Mouse (Mus musculus): ENCODE results near the gene Abcc3. TPM values are rescaled to one million over a fixed set of nuclear protein-coding genes. Genes with fewer than 3 reads are reported as not detected.

The Abcc3 gene
- 1 to 10 TPM; 6.4 to 8.3 TPM for total RNA-seq (2021)
- long read RNA-seq, experiment 1, partial matches to known transcripts: 2 of 3 reads
- long read RNA-seq, experiment 1, other reads (novel, unspliced or antisense): 1 of 3 reads
- long read RNA-seq, experiment 2, full-length matches to known transcripts: 1 of 2 reads
- long read RNA-seq, experiment 2, partial matches to known transcripts: 1 of 2 reads
- long read RNA-seq, experiment 2, other reads (novel, unspliced or antisense): 0 of 2 reads

DNA sequence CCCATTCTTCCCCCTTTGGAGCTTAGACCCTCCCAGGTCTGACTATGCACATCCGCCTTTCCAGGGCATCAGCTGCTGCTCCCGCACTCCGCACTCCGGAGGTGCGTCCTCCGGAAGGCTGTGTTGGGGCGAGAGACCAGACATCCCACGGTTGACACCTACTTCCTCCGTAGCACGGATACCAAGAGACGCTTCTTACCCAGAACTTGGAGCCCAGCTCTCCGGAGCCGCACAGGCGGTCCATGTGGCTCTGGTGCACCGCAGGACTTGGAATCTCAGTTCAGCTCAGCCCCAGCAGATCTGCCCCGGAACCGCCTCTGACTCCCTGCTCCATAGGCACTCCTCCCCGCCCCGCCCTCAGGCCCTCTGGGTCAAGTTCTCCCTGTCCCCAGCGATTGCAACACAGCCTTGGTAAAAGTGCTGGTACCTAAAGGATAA, at the start of gene Abcc3:
Gene Abcc3, minus strand, starts transcription at position 326 of the 438 bp plus-strand sequence.
- DNase-seq: peak; percentile 76

DNA sequence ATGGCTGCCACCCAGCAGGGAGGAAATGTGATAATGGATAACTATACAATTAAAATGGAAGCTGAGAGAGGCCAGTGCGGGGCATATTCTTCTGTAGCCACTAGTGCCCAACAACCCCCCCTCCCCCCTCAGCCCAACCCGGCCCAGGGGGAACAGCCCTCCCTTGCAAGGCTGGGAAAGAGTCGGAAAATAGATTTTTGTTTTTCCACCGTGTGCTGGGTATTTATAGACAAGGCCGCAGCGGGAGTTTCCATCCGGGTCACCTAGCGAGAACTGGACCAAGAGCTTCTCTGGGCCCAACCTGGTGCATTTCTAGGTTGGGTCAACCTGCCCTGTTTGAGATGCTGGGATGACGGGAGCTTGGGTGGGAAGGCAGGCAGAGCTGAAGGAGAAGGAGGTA, 49.0 kb upstream of the Abcc3 start:
- no peak for DNase-seq

DNA sequence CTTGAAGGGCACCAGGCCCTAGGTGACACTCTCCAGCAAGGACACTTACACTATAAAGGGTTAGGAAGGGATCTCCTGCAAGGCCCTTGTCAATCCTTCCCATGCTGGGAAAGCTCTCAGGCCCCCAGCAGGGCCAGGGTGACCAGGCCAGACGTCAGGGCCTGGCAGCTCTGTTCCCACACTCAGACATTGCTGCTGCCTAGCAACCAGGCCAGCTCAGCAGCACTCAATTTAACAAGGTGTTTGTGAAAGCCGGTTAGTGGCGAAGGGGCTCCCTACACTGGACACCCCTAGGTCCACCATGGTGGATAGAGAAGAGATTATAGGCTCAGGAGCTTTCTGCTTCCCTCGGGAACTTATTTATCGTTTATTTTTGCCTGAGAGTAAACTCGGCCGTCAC, 48.3 kb upstream of the Abcc3 start:
- no peak for DNase-seq

DNA sequence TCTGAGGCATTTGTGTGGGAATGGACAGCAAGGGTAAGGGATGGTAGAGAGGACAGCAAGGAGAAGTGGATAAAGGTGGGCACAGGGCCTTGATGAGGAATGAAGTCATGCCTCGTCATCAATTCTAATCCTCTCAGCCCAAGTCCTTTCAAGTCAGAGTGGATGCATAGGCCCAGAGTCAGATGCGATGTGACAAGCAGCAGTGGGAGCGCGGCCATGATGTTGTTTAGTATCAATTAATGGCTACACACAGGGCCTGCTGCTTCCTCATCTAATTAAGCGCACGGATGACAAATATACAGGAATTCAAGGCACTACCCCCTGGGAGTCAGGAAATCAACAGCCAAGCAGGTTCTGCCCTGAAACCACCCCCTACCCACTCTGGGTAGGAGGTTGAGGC, 47.6 kb upstream of the Abcc3 start:
- no peak for DNase-seq

DNA sequence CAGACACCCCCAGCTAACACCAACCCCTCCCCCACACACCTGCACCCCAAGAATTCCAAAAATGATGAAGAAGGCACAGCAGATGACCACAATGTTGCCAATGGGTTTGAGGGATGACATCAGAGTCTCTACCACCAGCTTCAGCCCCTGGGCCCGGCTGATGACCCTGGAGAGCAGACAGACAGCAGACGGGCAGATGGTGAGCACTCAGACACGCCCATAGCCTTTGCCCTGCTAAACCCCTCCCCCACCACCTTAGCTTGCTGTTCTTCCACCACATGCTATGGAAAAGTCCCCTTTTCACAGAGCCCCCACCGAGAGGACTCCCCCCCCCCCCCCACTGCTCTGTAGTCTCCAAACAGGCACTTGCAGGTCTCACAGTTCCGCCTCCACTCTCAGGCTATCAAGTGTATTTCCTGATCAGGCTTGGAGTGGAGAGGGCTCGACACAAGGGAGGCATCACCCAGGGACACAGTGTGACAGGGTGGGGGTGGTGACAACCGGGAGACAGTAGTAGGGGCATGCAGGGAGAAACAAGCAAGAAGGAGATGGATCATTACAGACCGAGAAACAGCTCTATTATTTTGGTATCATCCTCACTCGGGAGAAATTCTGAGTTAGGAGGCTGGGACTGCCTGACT, 36.3 kb upstream of the Abcc3 start:
- no peak for DNase-seq

DNA sequence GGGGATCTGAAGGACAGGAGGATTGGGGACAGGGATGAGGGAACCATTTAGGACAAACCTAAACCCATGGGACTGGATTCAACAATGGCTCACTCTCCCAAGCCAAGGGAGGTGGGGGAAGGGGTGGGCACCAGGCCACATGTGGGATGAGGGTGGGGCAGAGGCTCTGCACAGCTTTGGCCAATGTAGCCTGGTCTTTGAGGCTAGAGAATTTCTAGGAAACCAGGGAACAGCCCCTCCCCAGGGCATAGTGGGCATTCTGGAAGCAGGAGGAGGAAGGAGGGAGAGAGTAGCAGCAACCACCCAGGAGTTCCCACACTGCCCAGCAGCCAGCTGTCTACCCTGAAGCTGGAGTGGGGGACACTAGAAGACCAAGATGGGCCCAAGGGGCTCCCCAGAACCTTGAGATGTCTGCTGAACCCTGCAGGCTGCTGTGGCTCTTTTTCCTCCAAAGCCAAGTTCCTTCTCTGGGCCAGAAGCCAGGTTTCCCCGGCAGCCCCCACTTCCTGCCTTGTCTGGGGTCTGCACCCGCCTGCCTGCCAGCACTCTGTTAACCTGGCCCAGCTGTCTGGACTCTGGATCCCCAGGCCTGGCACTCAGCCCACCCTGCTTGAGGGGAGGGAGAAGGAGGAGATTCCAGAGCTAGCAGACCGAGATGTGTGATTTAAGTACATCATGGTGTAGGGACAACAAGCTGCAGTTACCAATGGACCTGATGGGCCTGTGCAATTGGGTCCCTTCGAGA, 35.5 kb upstream of the Abcc3 start:
- DNase-seq: peak; percentile 74

DNA sequence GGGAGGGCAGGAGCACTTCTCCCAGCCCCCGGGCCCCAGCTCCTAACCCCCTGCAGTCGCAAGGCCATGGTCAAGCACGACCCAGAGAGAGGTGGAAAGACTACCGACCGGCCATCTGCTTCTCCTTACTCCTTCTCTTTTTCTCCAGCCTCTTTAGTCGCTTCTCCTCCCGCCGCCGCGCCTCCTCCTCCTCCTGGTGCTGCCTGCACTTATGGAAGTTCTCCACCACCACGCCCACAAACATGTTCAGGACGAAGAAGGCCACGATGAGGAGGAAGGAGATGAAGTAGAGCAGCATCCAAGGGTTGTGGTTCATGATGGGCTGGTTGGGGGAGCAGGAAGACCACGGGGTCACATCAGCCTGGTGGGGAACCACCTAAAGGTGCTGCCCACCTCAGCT, 32.9 kb upstream of the Abcc3 start:
- no peak for DNase-seq

DNA sequence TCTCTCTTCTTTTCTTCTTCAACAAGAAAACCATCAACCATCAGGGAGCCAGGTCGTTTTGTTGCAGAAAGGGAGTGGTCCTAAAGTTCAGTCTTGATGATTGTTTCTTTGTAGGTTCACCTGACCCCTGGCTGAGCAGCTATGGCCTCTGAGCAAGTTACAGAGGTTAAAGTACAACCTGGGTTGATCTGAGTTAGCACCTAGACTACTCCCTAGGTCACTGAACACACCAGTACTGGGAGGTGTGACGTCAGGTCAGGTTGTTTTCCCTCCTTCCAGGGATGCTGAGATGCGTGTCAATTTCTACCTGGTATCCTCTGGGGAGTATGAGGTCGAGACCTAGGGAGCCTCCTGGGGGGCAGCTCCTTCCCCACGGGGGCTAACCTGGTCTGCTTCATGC, 32.4 kb upstream of the Abcc3 start:
- DNase-seq: no peak

DNA sequence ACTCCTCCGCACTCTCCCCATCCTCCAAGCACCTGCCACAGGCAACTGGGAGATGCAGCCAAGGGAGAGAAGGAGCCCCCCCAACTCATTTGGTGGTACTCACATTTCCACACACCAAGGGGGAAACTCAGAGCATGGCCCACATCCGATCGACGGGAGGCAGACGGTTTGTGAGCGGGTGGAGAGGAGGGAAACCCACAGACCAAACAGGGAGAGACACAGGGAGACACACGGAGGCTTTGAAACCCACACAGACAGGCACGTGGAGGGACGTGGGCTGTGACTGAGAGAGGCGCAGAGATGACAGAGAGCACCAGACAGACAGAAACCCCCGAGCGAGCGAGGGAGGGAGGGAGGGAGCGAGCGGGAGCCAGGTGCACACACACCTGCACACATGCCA, 31.6 kb upstream of the Abcc3 start:
- no peak for DNase-seq

DNA sequence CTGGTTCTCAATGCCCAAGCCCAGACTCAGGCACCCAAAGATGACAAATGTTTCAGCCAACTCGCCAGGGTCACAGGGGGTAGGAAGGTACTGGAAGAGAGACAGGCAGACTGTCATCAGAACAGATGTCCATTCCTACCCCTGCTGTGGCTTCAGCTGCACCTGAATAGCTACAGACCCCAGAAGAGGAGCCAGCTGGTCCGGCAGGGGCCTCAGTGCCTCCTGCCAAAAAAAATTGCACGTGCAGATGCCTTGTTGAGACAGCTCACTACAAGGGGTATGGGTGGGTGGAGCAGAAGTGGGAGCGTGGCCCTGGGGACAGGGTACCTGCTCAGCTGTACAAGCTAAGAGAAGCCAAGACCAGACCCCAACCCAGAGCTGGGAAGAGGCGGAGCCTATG, 31.1 kb upstream of the Abcc3 start:
- no peak for DNase-seq

DNA sequence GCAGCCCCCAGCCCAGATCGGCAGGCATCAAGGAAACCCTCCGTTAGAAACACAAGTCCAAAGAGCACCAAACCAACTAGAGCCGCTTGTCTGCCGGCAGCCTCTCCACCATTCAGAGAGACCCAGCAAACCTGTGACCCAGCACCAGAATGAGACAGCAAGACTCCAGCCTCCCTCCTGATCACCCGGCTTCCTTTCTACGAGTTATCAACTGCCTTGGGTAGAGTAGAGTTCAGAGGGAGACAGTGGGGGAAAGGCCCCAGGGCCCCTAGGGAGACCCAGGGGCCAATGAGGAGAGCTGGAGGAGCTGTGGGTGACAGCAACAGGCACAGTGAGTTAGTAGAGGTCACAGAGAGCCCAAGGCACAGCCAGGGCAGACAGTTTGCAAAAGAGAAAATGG, 28.2 kb upstream of the Abcc3 start:
- DNase-seq: no peak

DNA sequence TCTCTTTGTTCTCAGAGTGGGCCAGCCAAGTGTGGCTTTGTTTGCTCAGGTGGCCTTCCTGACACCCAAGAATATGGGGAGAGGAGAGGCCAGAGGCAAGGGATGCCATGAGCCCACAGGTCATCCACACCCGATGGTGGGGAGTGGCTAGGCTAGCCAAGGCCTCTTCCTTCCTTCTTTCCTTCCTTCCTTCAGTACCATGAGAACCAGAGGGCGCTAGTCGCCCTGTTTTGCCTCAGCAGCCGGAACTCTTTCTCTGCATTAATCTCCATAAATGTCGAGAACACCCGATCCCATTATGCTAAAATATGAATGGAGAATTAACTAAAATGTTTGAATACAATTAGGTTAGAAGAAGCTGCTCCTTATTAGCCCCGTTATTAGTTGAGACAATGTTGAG, 27.5 kb upstream of the Abcc3 start:
- DNase-seq: peak; percentile 55

DNA sequence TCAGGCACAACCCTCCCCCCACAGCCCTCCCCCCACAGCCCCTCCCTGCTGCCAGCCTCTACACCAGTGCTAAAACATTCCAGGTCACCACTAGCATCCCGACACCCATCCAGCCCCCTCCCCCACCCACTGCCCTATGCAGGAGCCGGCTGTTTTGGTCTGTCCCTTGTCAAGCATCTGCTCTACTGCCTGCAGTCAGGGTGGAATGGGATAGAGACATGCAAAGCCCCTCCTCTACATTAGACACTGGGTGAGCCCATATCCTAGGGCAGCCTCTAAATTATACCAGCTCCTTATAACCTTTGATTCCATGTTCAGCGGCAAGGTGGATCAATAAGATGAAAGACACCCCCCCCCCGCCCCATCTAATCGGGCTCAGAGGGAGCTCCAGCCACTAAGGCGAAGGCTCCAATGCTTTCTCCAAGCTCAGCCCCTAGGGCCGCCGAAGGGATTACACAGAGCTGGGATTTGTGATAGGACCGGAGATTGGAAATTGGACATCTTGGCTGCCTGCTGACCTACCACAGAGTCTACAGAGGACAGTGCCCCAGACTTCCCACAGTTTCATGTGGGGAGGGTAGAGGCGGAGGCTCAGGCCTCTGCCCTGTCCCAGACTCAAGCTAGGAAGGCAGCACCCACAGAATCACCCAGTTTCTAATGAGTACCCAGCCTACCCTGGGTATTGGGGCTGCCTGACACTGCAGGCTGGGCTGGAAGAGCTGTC, 26.4 kb upstream of the Abcc3 start:
- DNase-seq: no peak

DNA sequence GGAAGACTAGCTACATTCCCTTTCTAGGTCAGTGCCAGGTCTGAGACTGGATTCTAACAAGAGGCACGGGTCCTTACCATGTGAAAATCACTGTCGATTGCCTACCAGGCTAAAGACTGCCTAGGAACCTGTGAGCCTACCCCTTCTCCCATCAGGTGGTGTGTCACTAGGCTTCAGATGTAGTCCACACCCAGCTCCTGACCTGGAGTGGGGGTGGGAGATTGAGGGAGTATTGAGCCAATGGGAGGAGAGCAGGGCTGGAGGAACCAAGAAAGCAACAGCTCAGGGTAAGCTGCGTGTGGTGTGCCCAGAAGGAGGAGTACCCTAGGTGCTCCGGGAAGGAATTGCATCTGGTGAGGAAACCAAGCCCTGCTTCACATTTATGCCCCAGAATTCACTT, 21.2 kb upstream of the Abcc3 start:
- no peak for DNase-seq

DNA sequence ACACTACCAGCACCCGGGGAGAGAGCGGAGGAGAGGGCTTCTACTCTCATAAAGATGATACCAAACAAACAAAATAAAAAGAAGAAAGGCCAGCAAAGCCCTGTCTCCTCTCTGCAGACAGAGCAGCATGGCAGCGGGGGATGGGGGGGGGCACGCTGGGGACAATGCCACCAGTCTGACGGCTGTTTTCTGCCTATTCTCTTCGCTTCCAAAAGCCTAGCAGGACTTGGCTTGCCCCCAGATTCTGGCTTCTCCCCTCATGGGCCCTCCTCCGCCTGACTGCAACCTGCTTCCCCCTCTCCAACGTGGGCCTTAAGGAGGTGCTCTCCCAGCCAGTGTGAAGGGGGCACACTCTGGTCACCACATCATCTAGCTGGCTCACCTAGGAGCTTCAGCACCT, 20.7 kb upstream of the Abcc3 start:
- DNase-seq: no peak

DNA sequence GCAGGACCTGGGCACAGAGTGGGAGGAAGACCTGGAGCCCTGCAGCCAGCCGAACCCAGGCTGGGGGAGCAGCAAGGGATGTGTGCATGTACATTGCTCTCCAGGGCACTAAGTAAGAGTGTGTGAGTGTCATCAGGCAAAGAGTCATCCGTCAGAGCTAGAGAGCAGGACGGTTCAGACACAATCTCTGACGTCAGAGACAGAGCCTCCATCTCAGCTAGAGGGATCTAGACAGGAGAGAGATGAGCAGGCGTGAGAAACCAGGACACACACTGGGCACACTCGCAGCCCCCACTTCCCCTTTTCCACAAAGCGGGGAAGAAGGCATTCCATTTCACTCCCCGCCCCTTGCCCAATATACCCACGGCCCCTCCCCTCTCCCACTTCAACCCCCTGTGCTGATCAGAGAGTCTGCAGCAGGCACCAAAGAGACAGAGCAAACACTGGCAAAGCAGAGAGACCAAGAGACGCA, 20.2 kb upstream of the Abcc3 start:
- no peak for DNase-seq

DNA sequence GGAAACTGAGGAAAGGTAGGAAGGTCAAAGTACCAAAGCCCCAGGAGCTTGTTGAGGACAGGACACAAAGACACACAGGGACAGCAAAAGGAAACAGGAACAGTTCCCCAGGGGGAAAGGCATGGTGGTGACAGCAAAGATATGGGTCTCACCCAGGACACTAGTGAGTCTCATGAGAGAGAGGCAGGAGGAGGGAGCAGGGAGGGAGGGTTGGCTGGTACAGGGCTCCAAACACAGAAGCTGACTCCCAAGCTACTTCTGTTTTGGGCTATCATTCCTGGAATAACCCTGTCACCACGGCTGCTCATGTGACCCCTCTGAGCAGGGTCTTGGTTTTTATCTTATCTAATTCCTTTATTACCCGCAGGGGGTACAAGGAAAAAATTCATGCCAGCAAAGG, 19.8 kb upstream of the Abcc3 start:
- no peak for DNase-seq

DNA sequence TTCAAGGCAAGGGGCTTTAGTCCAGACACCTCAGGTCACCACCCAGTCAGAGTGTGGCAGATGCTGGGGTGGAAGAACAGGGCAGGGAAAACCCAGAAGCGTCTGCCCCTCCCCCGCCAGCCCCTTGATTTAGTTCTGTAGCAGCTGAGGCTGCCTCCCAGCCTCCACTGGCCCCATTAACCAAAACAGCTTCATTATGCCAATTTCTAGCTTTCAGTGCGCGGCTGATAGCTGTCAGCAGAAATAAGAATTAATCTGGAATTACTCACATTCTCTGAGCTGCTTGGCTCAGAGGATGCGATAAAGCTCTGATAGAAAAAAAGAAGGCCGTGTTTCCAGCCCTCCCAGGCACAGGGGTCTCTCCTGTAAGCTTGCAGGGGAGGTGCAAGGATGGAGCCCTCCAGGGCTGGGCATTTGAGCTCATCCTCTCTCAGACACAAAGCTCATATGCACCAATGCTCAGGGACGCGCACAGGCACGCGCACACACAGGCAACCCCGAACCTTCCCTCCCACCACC, 15.1 kb upstream of the Abcc3 start:
- no peak for DNase-seq

DNA sequence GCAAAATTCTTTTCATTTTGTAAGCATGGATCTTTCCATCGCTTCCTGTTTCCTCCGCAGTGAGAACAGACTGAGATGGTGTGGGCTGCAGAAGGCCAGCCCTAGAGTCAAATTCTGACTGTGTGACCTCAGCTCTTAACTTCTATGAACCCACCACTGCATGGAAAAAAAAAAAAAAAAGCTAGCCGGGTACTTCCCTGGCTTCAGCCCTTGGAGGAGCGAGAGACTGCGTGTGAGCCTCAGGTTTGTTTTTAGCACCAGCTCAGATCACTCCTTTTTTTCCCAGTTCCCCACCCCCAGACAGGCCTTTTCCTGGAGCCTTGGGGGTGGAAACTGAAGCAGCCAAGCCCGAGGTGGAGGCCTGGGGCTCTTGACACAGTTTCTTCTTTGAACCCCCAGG, 12.6 kb upstream of the Abcc3 start:
- DNase-seq: no peak

DNA sequence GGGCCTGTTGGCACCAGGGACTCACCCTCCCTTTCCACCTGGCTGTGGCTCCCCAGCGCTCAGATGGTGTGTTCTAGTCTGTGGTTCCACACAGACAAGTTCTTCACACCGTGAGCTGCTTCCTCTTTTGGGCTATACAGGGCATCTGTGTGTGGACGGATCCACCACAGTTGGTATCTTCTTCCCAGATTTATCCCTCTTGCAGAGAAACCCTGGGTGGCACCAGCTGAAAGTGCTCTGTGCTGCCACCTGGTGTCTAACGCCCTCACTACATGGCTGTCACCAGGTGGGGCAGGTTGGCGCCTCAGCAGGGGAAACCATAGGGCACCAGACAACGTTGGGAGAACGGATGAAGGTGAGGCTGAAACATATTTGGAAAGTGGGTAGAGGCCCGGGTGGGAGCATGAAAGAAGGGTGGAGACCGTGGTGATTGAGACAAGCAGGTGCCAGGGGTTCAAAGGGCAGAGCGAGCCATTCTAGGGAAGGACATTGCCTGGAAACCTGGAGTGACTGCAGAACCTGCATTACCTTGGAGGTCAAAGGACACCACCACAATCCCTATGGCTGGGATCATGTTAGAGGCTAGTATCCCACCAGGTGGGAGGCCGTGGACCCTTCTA, 12.0 kb upstream of the Abcc3 start:
- peak; percentile 92 for DNase-seq

DNA sequence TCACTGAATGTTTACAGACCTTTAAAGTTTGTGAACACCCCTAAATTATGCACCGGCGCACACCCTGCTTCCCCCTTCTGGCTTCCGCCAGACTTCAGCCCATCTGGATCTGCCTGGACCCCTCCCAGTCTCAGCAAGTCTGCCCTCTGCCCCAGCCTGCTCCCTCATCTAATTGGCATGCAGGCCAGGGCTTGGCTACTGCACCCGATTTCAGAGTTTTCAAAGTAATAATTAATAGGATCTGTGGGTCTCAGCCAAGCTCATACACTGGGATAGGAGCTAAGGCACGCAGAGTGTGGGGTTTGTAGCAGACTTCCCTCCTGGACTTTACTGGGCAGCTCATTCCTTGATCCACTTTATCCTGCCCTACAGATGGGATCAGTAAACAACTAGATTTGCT, 11.4 kb upstream of the Abcc3 start:
- DNase-seq: no peak

DNA sequence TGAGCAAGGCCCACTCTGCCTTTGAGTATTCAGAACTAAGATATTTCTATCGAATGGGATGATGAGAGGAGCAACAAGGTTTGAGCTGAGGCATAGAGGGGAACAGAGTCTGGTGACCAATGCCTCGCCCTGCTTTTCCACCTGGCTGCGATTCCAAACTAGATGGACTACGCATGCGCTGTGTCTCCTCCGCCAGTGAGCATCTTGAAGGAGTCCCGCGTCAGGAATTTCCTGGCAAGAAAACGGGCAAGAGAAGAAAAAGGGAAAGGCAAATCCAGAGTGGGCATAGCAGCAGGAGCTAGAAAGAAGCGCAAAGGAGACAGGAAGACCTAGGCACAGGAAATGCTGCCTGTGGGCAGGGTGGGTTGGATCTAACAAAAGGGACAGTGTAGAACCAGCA, 11.0 kb upstream of the Abcc3 start:
- DNase-seq: no peak

Measured in adrenal gland, postnatal 10 days (tissue).